Mouse (Mus musculus) neural tube, embryonic 13.5 days (tissue): ENCODE measurements around the gene Kif21a. TPM values are rescaled to one million over a fixed set of nuclear protein-coding genes. Genes with fewer than 3 reads are reported as not detected.

Experiments
- ATAC-seq: fragments of 200-750 bp; cut with Nextera tagmentation; 2 replicates; pipeline ENCODE4 v1.8.0; 2017; ENCODE audit warnings: low read depth, mild to moderate bottlenecking, moderate TSS enrichment, moderate library complexity
- H3K27ac ChIP-seq: fragments of 300-500 bp; sonication (generic); replicated peaks from 2 replicates; pipeline ENCODE4 v1.5.1; 2015; ENCODE audit warnings: moderate library complexity, mild to moderate bottlenecking, inconsistent platforms
- H3K27me3 ChIP-seq: fragments of 300-500 bp; sonication (generic); 2 replicates; pipeline ENCODE4 v1.6.1; 2015; ENCODE audit warnings: mild to moderate bottlenecking, inconsistent platforms
- H3K36me3 ChIP-seq: fragments of 300-500 bp; sonication (generic); 2 replicates; pipeline ENCODE4 v1.6.1; 2015; ENCODE audit warnings: mild to moderate bottlenecking, inconsistent platforms
- H3K4me1 ChIP-seq: fragments of 300-500 bp; sonication (generic); replicated peaks from 2 replicates; pipeline ENCODE4 v1.6.1; 2015; ENCODE audit warnings: inconsistent platforms
- H3K4me2 ChIP-seq: fragments of 300-500 bp; sonication (generic); 2 replicates; pipeline ENCODE4 v1.6.1; 2015; ENCODE audit warnings: inconsistent platforms, mild to moderate bottlenecking, moderate library complexity
- H3K4me3 ChIP-seq: fragments of 300-500 bp; sonication (generic); 2 replicates; pipeline ENCODE4 v1.5.1; 2015; ENCODE audit warnings: mild to moderate bottlenecking, inconsistent platforms
- H3K9ac ChIP-seq: fragments of 300-500 bp; sonication (generic); 2 replicates; pipeline ENCODE4 v1.6.1; 2015; ENCODE audit warnings: moderate library complexity, mild to moderate bottlenecking, inconsistent platforms
- H3K9me3 ChIP-seq: fragments of 300-500 bp; sonication (generic); 2 replicates; pipeline ENCODE4 v1.6.1; 2016; ENCODE audit warnings: inconsistent platforms
- WGBS: fragments of 180-500 bp; shearing (Covaris S2); methylation state at CpG from one replicate; pipeline ENCODE4 v1.1.7; 2015; 5-methylcytosine and 5-hydroxymethylcytosine counted together
- polyA plus RNA-seq: library from polyadenylated mRNA; unstranded; fragments of >200 nt; fragmentation: Nextera tagmentation; extraction: Ambion mirVana; gene quantifications from 2 replicates; pipeline ENCODE4 v1.2.1, GENCODE M21; 2015

Kif21a gene
- polyA plus RNA-seq, 1 experiment from 2014 or later, result 42.0 TPM

DNA sequence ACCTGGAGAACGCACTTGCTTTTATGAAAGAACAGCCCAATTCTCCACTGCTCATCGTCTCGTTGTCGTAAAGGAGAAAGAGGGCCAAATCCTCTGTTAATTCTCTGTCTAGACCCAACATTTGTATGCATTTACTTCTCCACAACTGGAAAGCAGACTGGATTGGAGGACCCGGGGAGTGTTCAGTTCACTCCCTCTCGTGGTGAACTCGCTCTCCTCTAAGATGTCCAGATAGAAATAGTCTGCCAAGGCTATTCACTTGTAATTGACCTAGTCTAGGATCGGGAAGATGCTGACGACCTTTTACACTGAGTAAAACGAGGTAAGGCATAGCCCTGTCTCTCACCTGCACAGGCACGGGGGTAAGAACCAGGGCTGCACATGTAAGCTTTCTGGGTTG lies 2.1 kb downstream of the Kif21a start:
- Histone ChIP-seq H3K4me3 (peak overlapping the region; percentile 95), H3K9me3 (no peaks in the 10 kb centered on the region), H3K27me3 (no peaks in the 10 kb centered on the region), H3K36me3 (no peaks in the 10 kb centered on the region), H3K4me1 (peaks cover 44% of the 10 kb centered on the region), H3K4me2 (peak overlapping the region; percentile 80), H3K9ac (no peak overlapping the region), H3K27ac (no peak overlapping the region)
- WGBS, result 63% methylated on average over 11 of the region's 11 CpGs
- no peak for ATAC-seq

DNA sequence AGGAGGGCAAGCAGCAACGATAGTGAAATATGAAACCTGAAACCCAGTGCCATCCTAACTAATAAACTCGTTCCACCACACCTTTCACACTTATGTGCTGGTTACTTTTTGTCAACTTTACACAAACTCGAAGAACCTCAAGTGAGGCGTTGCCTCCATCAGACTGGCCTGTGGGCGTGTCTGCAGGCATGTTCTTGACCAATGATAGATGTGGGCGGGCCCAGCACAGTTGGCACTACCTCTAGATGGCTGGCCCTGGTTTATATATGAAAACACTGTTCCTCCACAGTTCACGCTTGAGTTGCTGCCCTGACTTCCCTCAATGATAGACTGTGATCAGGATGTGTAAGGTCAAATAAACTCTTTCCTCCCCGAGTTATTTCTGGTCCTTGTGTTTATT lies 3.2 kb downstream of the Kif21a start:
- Histone ChIP-seq H3K27me3 (no peaks in the 10 kb centered on the region), H3K4me2 (peak overlapping the region; percentile 80; the same call in 1 of the 2 replicates), H3K27ac (no peak overlapping the region), H3K4me3 (no peak overlapping the region), H3K4me1 (peaks cover 44% of the 10 kb centered on the region), H3K9ac (no peak overlapping the region), H3K36me3 (no peaks in the 10 kb centered on the region), H3K9me3 (no peaks in the 10 kb centered on the region)
- 68% methylated on average over 8 of the region's 8 CpGs for WGBS
- ATAC-seq, result no peak

DNA sequence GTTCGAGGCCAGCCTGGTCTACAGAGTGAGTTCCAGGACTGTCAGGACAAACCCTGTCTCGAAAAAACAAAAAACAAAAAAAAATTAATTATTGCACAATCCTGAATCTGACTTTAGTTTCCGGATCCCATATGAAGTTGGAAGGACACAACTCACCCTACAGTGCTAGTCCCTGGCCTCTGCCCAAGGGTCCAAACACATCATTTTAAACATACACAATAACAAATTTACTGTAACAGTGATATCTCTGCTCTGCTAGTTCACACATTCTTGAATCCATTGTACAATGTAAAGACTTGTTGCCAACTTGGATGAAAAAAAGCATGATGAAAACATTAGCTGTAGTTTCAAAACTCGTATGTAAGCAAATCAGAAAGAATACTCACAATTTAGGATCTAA lies 6.5 kb downstream of the Kif21a start:
- WGBS, result 95% methylated on average over 4 of the region's 4 CpGs

DNA sequence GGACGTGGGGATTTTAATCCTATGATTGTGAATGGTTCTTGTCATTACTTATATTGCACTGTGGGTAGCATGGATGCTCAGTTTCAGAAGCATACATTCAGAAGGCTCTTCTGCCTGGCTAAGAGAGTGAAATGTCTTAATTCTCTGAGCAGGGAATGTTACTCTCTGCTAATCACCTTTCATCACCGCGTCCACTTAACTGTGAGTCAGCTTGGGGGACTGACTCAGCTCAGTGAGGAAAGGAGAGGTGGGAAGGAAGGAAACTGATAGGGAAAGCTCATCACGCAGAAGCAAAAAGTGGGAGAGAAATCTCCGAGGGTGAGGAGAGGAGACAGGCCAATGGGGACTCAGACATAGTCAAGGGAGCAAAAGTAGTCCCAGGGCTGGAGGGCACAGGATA lies 10.9 kb downstream of the Kif21a start:
- Histone ChIP-seq H3K36me3 (peaks cover 4% of the 10 kb centered on the region), H3K4me1 (peaks cover 11% of the 10 kb centered on the region), H3K4me2 (no peak overlapping the region), H3K9ac (no peak overlapping the region), H3K9me3 (no peaks in the 10 kb centered on the region), H3K27me3 (no peaks in the 10 kb centered on the region), H3K4me3 (no peak overlapping the region), H3K27ac (no peak overlapping the region)
- 83% methylated on average over 5 of the region's 5 CpGs for WGBS
- ATAC-seq, result no peak

More for the DNA sequence above, 6.5 kb downstream of the Kif21a start:
- Histone ChIP-seq H3K4me1 (peaks cover 30% of the 10 kb centered on the region), H3K9ac (no peak overlapping the region), H3K9me3 (no peaks in the 10 kb centered on the region), H3K27me3 (no peaks in the 10 kb centered on the region), H3K36me3 (no peaks in the 10 kb centered on the region), H3K4me3 (no peak overlapping the region), H3K27ac (no peak overlapping the region), H3K4me2 (no peak overlapping the region)
- no peak for ATAC-seq

DNA sequence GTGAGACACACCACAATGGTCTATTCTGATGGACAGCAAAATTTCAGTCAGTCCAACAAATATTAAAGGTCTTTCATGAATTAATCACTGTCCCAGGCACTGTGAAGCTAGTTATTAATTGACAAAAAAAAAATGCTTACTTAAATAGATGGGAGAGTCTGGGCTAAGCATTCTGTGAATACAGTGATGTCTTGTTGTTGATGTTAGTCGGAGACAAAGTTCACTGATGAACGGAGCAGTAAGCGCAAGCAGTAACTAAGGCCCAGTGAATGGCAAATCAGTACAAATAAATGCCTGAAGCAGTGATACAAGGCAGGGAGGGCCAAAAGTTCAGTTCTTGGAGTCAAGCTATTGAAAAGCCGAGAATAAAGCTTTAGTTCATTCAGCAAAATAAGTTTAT lies 15.7 kb downstream of the Kif21a start:
- peaks cover 4% of the 10 kb centered on the region for H3K36me3 ChIP-seq
- no peak overlapping the region for H3K9ac ChIP-seq
- no peaks in the 10 kb centered on the region for H3K27me3 ChIP-seq
- WGBS, result 53% methylated on average over 4 of the region's 4 CpGs
- no peak for ATAC-seq
- no peak overlapping the region for H3K4me3 ChIP-seq
- H3K4me1 ChIP-seq, result peaks cover 23% of the 10 kb centered on the region
- no peaks in the 10 kb centered on the region for H3K9me3 ChIP-seq
- no peak overlapping the region for H3K4me2 ChIP-seq
- no peak overlapping the region for H3K27ac ChIP-seq

DNA sequence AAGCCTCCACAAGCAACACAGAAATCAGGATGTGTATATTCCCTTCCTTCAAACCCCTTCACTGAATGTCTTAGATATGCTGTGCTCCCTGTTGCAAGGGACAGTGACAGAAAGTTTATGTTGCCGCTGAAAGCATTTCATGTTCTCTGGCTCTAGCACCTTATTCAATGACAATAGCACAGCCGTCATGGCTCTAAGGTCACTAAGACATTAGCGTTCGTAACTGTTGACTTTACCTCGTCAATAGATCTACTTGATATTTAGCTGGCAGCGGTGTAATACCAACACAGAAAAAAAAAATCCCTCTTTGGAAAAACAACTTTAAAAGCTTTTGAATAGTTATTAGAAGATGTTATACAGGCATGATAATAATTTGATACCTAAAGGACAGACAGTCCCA lies 16.2 kb downstream of the Kif21a start:
- no peak overlapping the region for H3K27ac ChIP-seq
- H3K9ac ChIP-seq, result no peak overlapping the region
- H3K36me3 ChIP-seq, result peaks cover 7% of the 10 kb centered on the region
- 67% methylated on average over 6 of the region's 6 CpGs for WGBS
- no peaks in the 10 kb centered on the region for H3K27me3 ChIP-seq
- ATAC-seq, result no peak
- H3K9me3 ChIP-seq, result no peaks in the 10 kb centered on the region
- peaks cover 18% of the 10 kb centered on the region for H3K4me1 ChIP-seq
- H3K4me2 ChIP-seq, result no peak overlapping the region
- H3K4me3 ChIP-seq, result no peak overlapping the region

DNA sequence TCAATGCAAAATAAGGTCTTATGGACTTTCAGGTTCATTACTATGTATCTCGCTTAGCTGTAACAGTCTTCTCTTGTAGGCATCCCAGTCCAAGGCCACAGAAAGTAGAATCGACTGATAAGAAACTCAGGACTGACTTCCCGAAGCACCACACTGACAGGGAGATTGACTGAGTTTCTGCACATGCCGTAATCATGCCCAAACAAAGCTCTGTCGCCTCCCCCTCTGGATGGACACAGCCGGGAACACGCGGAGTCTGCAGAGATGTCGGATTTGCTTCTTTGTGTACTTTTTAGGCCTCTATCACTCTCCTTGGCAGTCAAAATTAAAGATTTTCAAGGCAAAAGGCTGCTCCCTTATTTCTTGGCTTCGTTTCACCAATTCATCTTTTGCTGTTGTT lies 20.8 kb downstream of the Kif21a start:
- Histone ChIP-seq H3K9me3 (no peaks in the 10 kb centered on the region), H3K4me3 (no peak overlapping the region), H3K4me2 (no peak overlapping the region), H3K27ac (peak overlapping the region; percentile 46), H3K9ac (no peak overlapping the region), H3K4me1 (peaks cover 13% of the 10 kb centered on the region), H3K36me3 (0 out of 2 replicates have a peak, but pooled peaks cover 3% of the 10 kb centered on the region), H3K27me3 (no peaks in the 10 kb centered on the region)
- ATAC-seq, result no peak
- WGBS, result 84% methylated on average over 10 of the region's 10 CpGs

DNA sequence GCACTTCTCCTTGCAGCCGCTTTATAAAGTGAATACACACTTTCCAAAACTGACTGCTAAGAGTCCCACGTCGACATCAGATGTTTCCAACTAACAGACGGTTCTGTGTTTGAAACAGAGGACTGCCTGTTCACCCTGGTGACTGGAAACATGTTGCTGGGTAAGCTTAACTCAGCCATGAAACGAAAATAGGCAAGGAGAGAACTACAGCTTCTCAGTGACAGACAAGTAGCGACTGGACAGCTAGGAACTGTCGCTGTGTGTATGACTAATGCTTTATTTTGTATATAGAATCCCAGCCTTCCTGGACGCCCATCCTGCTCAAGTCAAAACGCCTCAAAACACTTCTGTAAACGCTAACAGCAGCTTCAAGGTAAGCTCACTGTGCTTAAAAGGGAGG lies 21.3 kb downstream of the Kif21a start:
- Histone ChIP-seq H3K27ac (peak overlapping the region; percentile 46), H3K9ac (no peak overlapping the region), H3K27me3 (no peaks in the 10 kb centered on the region), H3K36me3 (0 out of 2 replicates have a peak, but pooled peaks cover 3% of the 10 kb centered on the region), H3K4me1 (peaks cover 9% of the 10 kb centered on the region; the same call in 1 of the 2 replicates), H3K4me3 (no peak overlapping the region), H3K9me3 (no peaks in the 10 kb centered on the region), H3K4me2 (no peak overlapping the region)
- WGBS, result 71% methylated on average over 10 of the region's 10 CpGs
- ATAC-seq, result no peak

DNA sequence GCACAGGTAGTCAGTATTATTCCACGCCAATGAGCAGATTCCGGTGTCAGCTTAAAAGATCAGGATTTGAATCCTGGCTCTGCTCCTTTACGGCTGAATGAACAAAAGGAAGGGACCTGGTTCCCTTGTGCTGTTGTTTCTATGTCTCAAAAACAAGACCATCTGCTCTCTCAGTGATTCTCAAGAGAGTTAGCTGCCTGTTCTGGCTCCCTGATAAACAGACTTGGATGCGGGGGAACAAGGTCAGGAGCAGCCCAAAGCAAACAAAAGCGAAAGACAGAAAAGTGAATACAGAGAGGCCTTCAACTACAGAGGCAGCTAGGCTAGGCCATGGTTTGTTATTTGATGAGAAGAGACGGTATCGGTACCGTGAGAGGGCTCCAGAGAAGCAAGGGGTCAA lies 27.5 kb downstream of the Kif21a start:
- H3K27me3 ChIP-seq, result no peaks in the 10 kb centered on the region
- no peaks in the 10 kb centered on the region for H3K36me3 ChIP-seq
- no peak for ATAC-seq
- no peak overlapping the region for H3K4me3 ChIP-seq
- no peak overlapping the region for H3K9ac ChIP-seq
- peak overlapping the region; percentile 23; the same call in 1 of the 2 replicates for H3K27ac ChIP-seq
- 68% methylated on average over 8 of the region's 8 CpGs for WGBS
- no peaks in the 10 kb centered on the region for H3K9me3 ChIP-seq
- H3K4me1 ChIP-seq, result peaks cover 29% of the 10 kb centered on the region
- H3K4me2 ChIP-seq, result no peak overlapping the region

DNA sequence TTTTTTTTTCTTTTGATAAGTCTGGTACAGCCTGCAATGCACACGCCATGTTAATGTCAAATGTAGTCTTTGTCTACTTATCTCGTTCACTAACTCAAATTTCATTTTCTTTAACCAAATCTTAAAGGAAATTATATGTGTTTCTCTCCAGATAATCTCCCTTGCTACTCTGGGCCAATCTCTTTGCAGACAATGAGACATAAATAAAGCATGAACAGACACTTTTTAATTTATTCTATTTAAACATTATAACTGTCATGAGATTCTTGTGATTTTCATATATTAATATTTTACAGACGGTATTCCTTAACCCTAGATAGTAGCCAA lies 30.9 kb downstream of the Kif21a start:
- Histone ChIP-seq H3K27me3 (no peaks in the 10 kb centered on the region), H3K9ac (no peak overlapping the region), H3K4me2 (no peak overlapping the region), H3K4me1 (peaks cover 43% of the 10 kb centered on the region), H3K27ac (peak overlapping the region; percentile 95), H3K9me3 (no peaks in the 10 kb centered on the region), H3K36me3 (no peaks in the 10 kb centered on the region), H3K4me3 (no peak overlapping the region)
- 34% methylated on average over 3 of the region's 3 CpGs for WGBS
- no peak for ATAC-seq

DNA sequence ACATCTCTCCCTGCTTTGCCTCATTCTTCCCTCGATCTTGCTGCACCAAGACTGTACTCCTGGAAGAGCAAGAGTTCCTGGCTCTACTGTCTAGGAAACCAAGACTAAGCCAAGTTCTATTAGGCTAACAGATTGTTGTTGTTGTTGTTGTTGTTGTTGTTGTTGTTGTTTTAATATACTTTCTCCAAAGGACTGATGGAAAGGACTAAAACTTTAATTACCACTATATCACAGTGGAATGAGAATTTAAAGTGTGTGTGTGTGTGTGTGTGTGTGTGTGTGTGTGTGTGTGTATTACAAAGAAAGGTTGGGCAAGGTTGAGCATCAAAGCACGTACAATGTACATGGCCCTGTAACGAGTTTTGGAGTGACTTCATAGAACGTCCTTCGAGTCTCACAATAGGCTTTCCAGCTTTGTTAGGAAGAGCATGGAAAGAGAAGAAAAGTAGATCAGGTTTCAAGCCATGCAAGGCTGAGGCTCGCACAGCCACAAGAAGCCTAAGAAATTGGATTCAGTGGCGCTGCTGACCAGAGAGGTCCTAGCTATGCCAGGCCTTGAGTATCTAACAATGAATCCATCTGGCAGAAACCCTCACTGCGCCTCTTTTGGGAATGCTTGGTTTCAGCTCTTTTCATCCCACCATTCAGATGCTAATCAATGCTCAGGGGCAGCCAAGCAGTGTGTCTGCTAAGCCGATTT lies 31.4 kb downstream of the Kif21a start:
- peaks cover 48% of the 10 kb centered on the region for H3K4me1 ChIP-seq
- H3K9ac ChIP-seq, result peak overlapping the region; percentile 72
- H3K36me3 ChIP-seq, result no peaks in the 10 kb centered on the region
- peak; percentile 51 for ATAC-seq
- H3K27ac ChIP-seq, result peak overlapping the region; percentile 95
- peak overlapping the region; percentile 53 for H3K4me2 ChIP-seq
- no peak overlapping the region for H3K4me3 ChIP-seq
- no peaks in the 10 kb centered on the region for H3K27me3 ChIP-seq
- 8% methylated on average over 9 of the region's 9 CpGs for WGBS
- H3K9me3 ChIP-seq, result no peaks in the 10 kb centered on the region

DNA sequence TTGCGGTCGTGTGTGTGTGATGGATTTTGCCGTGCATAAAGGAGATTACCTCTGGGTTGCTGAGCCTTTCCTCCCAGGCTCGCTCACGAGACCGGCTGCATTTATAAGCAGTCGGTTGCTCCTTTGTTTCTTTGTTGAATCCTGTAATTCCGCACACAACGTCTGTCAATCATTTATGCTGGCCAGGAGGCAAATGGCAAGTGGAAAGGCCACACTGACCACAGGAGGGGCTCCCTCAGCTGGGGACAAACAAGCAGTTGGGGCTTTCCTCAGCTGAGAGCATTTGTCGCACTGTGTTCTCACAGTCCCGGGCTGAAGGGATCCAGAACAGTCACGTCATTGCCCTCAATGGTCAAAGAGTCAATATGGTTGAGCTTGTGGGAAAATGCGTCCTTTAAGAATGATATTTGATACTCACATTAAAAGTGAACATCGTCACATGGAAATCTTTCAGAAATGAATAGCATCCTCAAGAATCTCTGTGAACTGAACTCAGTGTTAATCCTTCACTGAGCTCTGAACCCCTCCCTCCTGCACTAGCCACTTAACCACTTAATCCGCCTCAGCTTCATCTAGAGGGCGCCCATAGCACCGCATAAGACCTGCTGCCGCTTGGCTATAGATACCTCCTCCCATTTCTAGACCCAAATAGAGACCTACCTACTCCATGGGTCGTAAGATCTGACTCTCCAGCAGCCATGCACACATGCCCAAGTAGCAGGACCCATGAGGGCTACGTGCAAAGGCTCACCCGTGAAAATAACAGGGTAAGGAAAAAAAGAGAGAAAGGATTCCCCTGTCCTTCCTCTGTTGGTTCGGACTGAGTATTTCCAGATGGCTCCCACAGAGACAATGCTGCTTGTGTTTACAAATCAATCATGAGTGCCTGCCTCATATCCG lies 32.2 kb downstream of the Kif21a start:
- peak overlapping the region; percentile 53 for H3K4me2 ChIP-seq
- H3K4me1 ChIP-seq, result peaks cover 50% of the 10 kb centered on the region
- no peaks in the 10 kb centered on the region for H3K27me3 ChIP-seq
- no peaks in the 10 kb centered on the region for H3K9me3 ChIP-seq
- H3K9ac ChIP-seq, result peak overlapping the region; percentile 72
- WGBS, result 19% methylated on average over 23 of the region's 23 CpGs
- no peaks in the 10 kb centered on the region for H3K36me3 ChIP-seq
- peak overlapping the region; percentile 32 for H3K4me3 ChIP-seq
- peak overlapping the region; percentile 95 for H3K27ac ChIP-seq
- ATAC-seq, result peak; percentile 74
